Mouse (Mus musculus): ENCODE measurements around the gene Adck2.

DNA sequence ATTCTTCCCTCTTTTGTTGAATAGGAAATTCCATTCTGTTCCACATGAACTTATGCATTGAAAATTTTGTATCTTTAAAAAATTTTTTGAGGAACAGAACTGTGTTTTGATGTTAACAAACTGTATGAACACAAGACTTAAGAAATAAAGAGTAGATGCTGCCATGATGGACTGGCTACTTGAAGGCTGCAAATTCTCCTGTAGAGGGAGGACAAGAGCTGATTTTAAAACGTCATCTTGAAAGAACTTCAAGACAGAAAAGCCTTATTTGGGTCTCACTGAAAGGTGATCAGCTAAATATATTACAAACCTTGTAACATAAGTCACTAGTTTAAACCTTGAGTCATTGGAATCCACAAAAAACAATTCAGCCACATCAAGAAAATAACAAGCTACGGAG lies 36.5 kb downstream of the Adck2 start:
- TF ChIP-seq CTCF (IDR thresholded peaks at IDR 0.05; ENCODE audit: control insufficient read depth, insufficient read depth, low read length) (no peak), POLR2A (IDR thresholded peaks at IDR 0.05; ENCODE audit: borderline replicate concordance, control insufficient read depth, low read depth, low read length) (no peak)

Data from bone marrow, adult 2 months (tissue).